Mouse (Mus musculus) layer of hippocampus, postnatal 14 days (tissue): ENCODE measurements around the gene Smad9. TPM values are rescaled to one million over a fixed set of nuclear protein-coding genes. Genes with fewer than 3 reads are reported as not detected.
A peak's percentile ranks its signal among the peaks of the same experiment; 100 is the strongest.

Experiments used
- DNase-seq, 2 experiments: peaks; one replicate each; pipeline ENCODE4 v3.0.0; 2021 to 2022; ENCODE audit warnings: low spot score in 2 of 2, mixed read lengths in 1 of 2
- total RNA-seq, 2 experiments: library from RNA; stranded (reverse); gene quantifications; 2 replicates each; pipeline ENCODE4 v1.2.3; 2021

The Smad9 gene
- total RNA-seq, 2 experiments from 2014 or later: 5.4 to 5.7 TPM

GRCm38 (mm10) chr3:54807061-54807661, 51.8 kb downstream of the Smad9 start:
- DNase-seq: peak; percentile 19 to 38

GRCm38 (mm10) chr3:54807666-54808217, 52.4 kb downstream of the Smad9 start, which contains the start of gene Rfxap:
Gene Rfxap (minus strand): TSS chr3:54807791.
- DNase-seq: peak; percentile 95 to 97

GRCm38 (mm10) chr3:54809111-54809510, 53.7 kb downstream of the Smad9 start:
- no peak for DNase-seq

- DNase-seq: no peak
Measured at GRCm38 (mm10) chr3:54811616-54812015, 56.2 kb downstream of the Smad9 start.

- no peak for DNase-seq
Measured at GRCm38 (mm10) chr3:54813418-54813988, 58.1 kb downstream of the Smad9 start.

GRCm38 (mm10) chr3:54814622-54815021, 59.2 kb downstream of the Smad9 start:
- no peak for DNase-seq

GRCm38 (mm10) chr3:54815292-54815691, 59.9 kb downstream of the Smad9 start:
- DNase-seq: peak in 1 of 2 experiments; percentile 57

- DNase-seq: no peak
Measured at GRCm38 (mm10) chr3:54822526-54822925, 67.1 kb downstream of the Smad9 start.

GRCm38 (mm10) chr3:54832491-54832890, 77.1 kb downstream of the Smad9 start:
- no peak for DNase-seq

GRCm38 (mm10) chr3:54835421-54835820, 80.0 kb downstream of the Smad9 start:
- peak; percentile 62 to 84 for DNase-seq

Other genes with a start within 250 kb of the Smad9 start
- 10 to 100 TPM; 48.8 to 50.7 TPM for gene Supt20, start 62.8 kb upstream of the Smad9 start, total RNA-seq
- not detected for gene Gm21958, start 41.2 kb upstream of the Smad9 start, total RNA-seq
- 10 to 100 TPM; 24.7 to 28.0 TPM for gene Exosc8, start 20.2 kb upstream of the Smad9 start, total RNA-seq
- gene Alg5, start 20.0 kb upstream of the Smad9 start, total RNA-seq: 10 to 100 TPM; 23.1 to 23.4 TPM
- gene Rfxap, start 52.2 kb downstream of the Smad9 start, total RNA-seq: 10 to 100 TPM; 56.9 to 59.2 TPM
- 10 to 100 TPM; 68.4 to 72.6 TPM for gene Sertm1, start 160.3 kb downstream of the Smad9 start, total RNA-seq